Mouse (Mus musculus): ENCODE measurements around the gene Prss45. TPM values are rescaled to one million over a fixed set of nuclear protein-coding genes. Genes with fewer than 3 reads are reported as not detected.
"Not testable (repeated sequence)": the region's sequence is repeated elsewhere in the genome, so short reads cannot be mapped to it uniquely, and the experiment has no call there.

The Prss45 gene
- total RNA-seq (2015) (not detected in 2 replicates), total RNA-seq (2017) (not detected in 2 replicates)

GRCm38 (mm10) chr9:110834411-110834810, at the start of gene Prss45:
Prss45 (plus strand) TSS chr9:110834588.
- ATAC-seq (ENCODE audit: poor library complexity, severe bottlenecking): no peak

- no peak for ATAC-seq (ENCODE audit: poor library complexity, severe bottlenecking)
These were observed 46.2 kb upstream of the Prss45 start for GRCm38 (mm10) chr9:110788169-110788568.

GRCm38 (mm10) chr9:110790462-110790861, 43.9 kb upstream of the Prss45 start:
- ATAC-seq (ENCODE audit: poor library complexity, severe bottlenecking): no peak

- no peak for ATAC-seq (ENCODE audit: poor library complexity, severe bottlenecking)
These were observed 37.4 kb upstream of the Prss45 start for GRCm38 (mm10) chr9:110797013-110797412.

- ATAC-seq (ENCODE audit: poor library complexity, severe bottlenecking): no peak
These were observed 36.5 kb upstream of the Prss45 start, which contains the start of gene Prss42 for GRCm38 (mm10) chr9:110797866-110798265. Prss42 (plus strand) TSS chr9:110798166.

GRCm38 (mm10) chr9:110800834-110801479, 33.4 kb upstream of the Prss45 start:
- ATAC-seq (ENCODE audit: poor library complexity, severe bottlenecking): no peak

- peak; percentile 47 for ATAC-seq (ENCODE audit: poor library complexity, severe bottlenecking)
These were observed 31.1 kb upstream of the Prss45 start for GRCm38 (mm10) chr9:110803294-110803693.

GRCm38 (mm10) chr9:110810051-110810450, 24.3 kb upstream of the Prss45 start:
- no peak for ATAC-seq (ENCODE audit: poor library complexity, severe bottlenecking)

- ATAC-seq (ENCODE audit: poor library complexity, severe bottlenecking): no peak
These were observed 20.6 kb upstream of the Prss45 start, which contains the start of gene Prss44 for GRCm38 (mm10) chr9:110813789-110814188. Prss44 (plus strand) TSS chr9:110813994.

- not testable (repeated sequence) for ATAC-seq (ENCODE audit: poor library complexity, severe bottlenecking)
These were observed 13.8 kb upstream of the Prss45 start for GRCm38 (mm10) chr9:110820546-110820945.

GRCm38 (mm10) chr9:110821436-110821835, 13.0 kb upstream of the Prss45 start:
- no peak for ATAC-seq (ENCODE audit: poor library complexity, severe bottlenecking)

GRCm38 (mm10) chr9:110825426-110825825, 9.0 kb upstream of the Prss45 start:
- ATAC-seq (ENCODE audit: poor library complexity, severe bottlenecking): 0 out of 2 replicates have a peak, but pooled peaks have one; percentile 18

- peak; percentile 93 for ATAC-seq (ENCODE audit: poor library complexity, severe bottlenecking)
These were observed 8.6 kb upstream of the Prss45 start for GRCm38 (mm10) chr9:110825832-110826231.

GRCm38 (mm10) chr9:110826390-110826789, 8.0 kb upstream of the Prss45 start, which contains the start of gene Prss43:
Prss43 (plus strand) TSS chr9:110826690.
- no peak for ATAC-seq (ENCODE audit: poor library complexity, severe bottlenecking)

GRCm38 (mm10) chr9:110833021-110833420, 1.4 kb upstream of the Prss45 start:
- ATAC-seq (ENCODE audit: poor library complexity, severe bottlenecking): no peak

GRCm38 (mm10) chr9:110834961-110835360, 573 bp downstream of the Prss45 start:
- ATAC-seq (ENCODE audit: poor library complexity, severe bottlenecking): no peak

GRCm38 (mm10) chr9:110836112-110836511, 1.7 kb downstream of the Prss45 start:
- ATAC-seq (ENCODE audit: poor library complexity, severe bottlenecking): no peak

- peak; percentile 65 for ATAC-seq (ENCODE audit: poor library complexity, severe bottlenecking)
These were observed 6.5 kb downstream of the Prss45 start for GRCm38 (mm10) chr9:110840905-110841304.

GRCm38 (mm10) chr9:110841438-110841837, 7.0 kb downstream of the Prss45 start:
- peak; percentile 60 for ATAC-seq (ENCODE audit: poor library complexity, severe bottlenecking)

- ATAC-seq (ENCODE audit: poor library complexity, severe bottlenecking): no peak
These were observed 9.8 kb downstream of the Prss45 start, which contains the start of gene Prss46 for GRCm38 (mm10) chr9:110844206-110844605. Prss46 (plus strand) TSS chr9:110844506.

GRCm38 (mm10) chr9:110849162-110849561, 14.8 kb downstream of the Prss45 start:
- no peak for ATAC-seq (ENCODE audit: poor library complexity, severe bottlenecking)

GRCm38 (mm10) chr9:110855903-110856302, 21.5 kb downstream of the Prss45 start:
- no peak for ATAC-seq (ENCODE audit: poor library complexity, severe bottlenecking)
